Mouse (Mus musculus): Measurements from ENCODE around the gene Rab6b.

GRCm38 (mm10) chr9:103087301-103087700 is 24.3 kb upstream of the Rab6b start:
- TF ChIP-seq POLR2A (IDR thresholded peaks at IDR 0.05; ENCODE audit: borderline replicate concordance, extremely low read depth, low read depth, low read length): no peak
- no peak for TF ChIP-seq CTCF (IDR thresholded peaks at IDR 0.05; ENCODE audit: insufficient read depth, low read length)

All from lung, adult 2 months (tissue).